Mouse (Mus musculus) hindbrain, embryonic 13.5 days (tissue): ENCODE measurements around the gene Dnaaf5. TPM values are rescaled to one million over a fixed set of nuclear protein-coding genes. Genes with fewer than 3 reads are reported as not detected.

ENCODE experiments used
- ATAC-seq: fragments of 200-750 bp; cut with Nextera tagmentation; 2 replicates; pipeline ENCODE4 v1.8.0; 2017; ENCODE audit warnings: moderate TSS enrichment; ENCODE audit not compliant: low FRiP score
- H3K27ac ChIP-seq: fragments of 300-500 bp; sonication (generic); 2 replicates; pipeline ENCODE4 v1.5.1; 2015; ENCODE audit warnings: inconsistent platforms, mild to moderate bottlenecking, moderate library complexity
- H3K27me3 ChIP-seq: fragments of 300-500 bp; sonication (generic); 2 replicates; pipeline ENCODE4 v1.6.1; 2015; ENCODE audit warnings: mild to moderate bottlenecking, inconsistent platforms
- H3K36me3 ChIP-seq: fragments of 300-500 bp; sonication (generic); 2 replicates; pipeline ENCODE4 v1.6.1; 2015; ENCODE audit warnings: mild to moderate bottlenecking, inconsistent platforms
- H3K4me1 ChIP-seq: fragments of 300-500 bp; sonication (generic); replicated peaks from 2 replicates; pipeline ENCODE4 v1.6.1; 2015; ENCODE audit warnings: inconsistent platforms
- H3K4me2 ChIP-seq: fragments of 300-500 bp; sonication (generic); 2 replicates; pipeline ENCODE4 v1.6.1; 2015; ENCODE audit warnings: inconsistent platforms, mild to moderate bottlenecking, moderate library complexity
- H3K4me3 ChIP-seq: fragments of 300-500 bp; sonication (generic); 2 replicates; pipeline ENCODE4 v1.5.1; 2015; ENCODE audit warnings: mild to moderate bottlenecking, inconsistent platforms
- H3K9ac ChIP-seq: fragments of 300-500 bp; sonication (generic); 2 replicates; pipeline ENCODE4 v1.6.1; 2015; ENCODE audit warnings: mild to moderate bottlenecking, inconsistent platforms
- H3K9me3 ChIP-seq: fragments of 300-500 bp; sonication (generic); 2 replicates; pipeline ENCODE4 v1.6.1; 2016; ENCODE audit warnings: inconsistent platforms
- WGBS: fragments of 180-500 bp; shearing (Covaris S2); methylation state at CpG from one replicate; pipeline ENCODE4 v1.1.7; 2015; 5-methylcytosine and 5-hydroxymethylcytosine counted together
- polyA plus RNA-seq: library from polyadenylated mRNA; unstranded; fragments of >200 nt; fragmentation: Nextera tagmentation; extraction: Ambion mirVana; gene quantifications from 2 replicates; pipeline ENCODE4 v1.2.1, GENCODE M21; 2015

The Dnaaf5 gene
- 3.1 and 3.7 TPM in 2 replicates for polyA plus RNA-seq

DNA sequence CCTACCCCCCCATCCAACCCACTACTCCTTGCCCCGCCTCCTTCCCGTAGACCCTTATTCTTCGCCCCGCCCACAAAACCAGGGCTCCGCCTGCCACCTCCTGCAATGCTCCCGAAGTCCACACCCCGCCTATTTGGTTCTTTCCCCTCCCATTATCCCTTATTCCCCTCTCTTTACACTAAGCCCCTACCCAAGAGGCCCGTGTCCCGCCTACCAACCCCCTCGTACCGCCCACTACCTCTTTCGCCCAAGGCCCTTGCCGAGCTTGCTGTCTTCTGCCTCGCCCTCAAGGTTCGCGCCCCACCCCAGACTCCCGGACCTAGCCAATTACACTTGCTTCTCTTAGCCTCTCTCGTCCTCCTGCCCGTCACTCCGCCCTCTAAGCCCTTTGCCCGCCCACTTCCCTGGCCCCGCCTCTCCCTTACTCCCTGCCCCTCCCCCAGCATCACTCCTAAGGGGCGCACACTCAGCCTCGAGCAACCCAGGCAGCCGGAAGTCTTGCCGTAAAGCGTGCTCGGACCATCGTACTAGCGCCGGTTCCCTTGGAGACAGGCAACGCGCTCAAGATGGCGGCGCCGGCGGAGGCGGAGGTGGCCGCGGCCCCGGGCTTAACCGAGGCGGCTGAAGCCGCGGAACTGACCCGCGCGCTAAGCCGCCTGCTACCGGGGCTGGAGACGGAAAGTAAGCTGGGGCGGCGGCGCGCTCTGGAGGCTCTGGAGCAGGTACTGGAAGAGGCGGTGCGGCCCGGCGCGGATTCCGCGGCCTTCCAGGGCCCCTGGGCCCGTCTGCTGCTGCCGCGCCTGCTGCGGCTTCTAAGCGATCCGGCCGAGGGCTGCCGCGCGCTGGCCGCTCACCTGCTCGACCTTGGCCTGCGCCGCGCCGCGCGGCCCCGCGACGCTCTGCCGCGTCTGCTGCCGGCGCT is at the start of gene Dnaaf5, which contains the start of gene Prkar1b:
Gene Dnaaf5 (plus strand): TSS at position 543 of the 922 bp plus-strand sequence.
Gene Prkar1b (minus strand): TSS at position 321 of the 922 bp plus-strand sequence.
- Histone ChIP-seq H3K27me3 (no peaks in the 10 kb centered on the region), H3K36me3 (peaks cover 37% of the 10 kb centered on the region), H3K4me1 (peaks cover 29% of the 10 kb centered on the region), H3K4me2 (peak within 1 kb of the TSS; percentile 97), H3K9me3 (no peaks in the 10 kb centered on the region), H3K9ac (peak within 1 kb of the TSS; percentile 89), H3K27ac (peak within 1 kb of the TSS; percentile 81), H3K4me3 (peak within 1 kb of the TSS; percentile 93)
- WGBS, result under 1% methylated on average over 85 of the region's 87 CpGs
- ATAC-seq, result peak; percentile 95

DNA sequence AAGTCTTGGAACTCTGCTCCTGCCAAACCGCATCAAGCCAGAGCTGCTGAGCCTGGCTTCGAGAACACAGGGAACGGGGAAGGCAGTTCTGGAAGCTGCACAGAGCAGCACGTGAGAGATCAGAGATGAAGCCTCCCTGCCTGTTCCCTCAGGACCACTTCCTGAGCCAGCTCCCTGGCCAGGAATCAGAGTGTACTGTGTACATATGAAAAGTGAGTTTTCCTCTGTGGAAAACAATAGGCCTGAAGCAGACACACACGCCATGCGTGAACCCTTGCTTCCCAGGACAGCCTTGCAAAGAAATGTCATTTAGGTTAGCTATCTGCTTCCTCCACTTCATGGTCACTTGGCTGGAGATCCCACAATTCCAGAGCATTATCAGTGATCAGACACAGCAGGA is 48.2 kb upstream of the Dnaaf5 start:
- no peaks in the 10 kb centered on the region; the same call in 1 of the 2 replicates for H3K27me3 ChIP-seq
- H3K9ac ChIP-seq, result no peak overlapping the region
- peaks cover 51% of the 10 kb centered on the region for H3K36me3 ChIP-seq
- no peak overlapping the region for H3K27ac ChIP-seq
- ATAC-seq, result no peak
- 79% methylated on average over 6 of the region's 6 CpGs for WGBS
- peaks cover 8% of the 10 kb centered on the region; the same call in 1 of the 2 replicates for H3K9me3 ChIP-seq
- H3K4me3 ChIP-seq, result no peak overlapping the region
- no peak overlapping the region for H3K4me2 ChIP-seq
- H3K4me1 ChIP-seq, result peaks cover 16% of the 10 kb centered on the region

DNA sequence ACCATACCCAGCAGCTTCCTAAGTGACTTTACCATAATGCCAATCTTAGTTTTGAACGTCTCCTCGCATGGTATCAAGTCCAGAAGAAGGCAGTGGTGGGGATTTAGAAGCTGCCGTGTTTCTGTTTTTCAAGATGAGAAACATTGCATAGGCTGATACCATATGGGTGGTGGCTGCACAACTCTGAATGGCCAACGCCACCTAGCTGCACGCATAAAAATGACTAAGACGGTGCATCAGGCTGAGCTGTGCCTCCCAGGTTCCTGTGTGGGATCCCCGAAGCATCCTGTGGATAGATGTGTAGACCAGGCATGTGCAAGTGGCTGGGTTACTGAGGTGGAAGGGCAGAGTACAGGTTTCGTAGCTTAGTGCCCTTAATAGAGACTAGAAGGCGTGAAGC is 42.2 kb upstream of the Dnaaf5 start:
- 81% methylated on average over 9 of the region's 9 CpGs for WGBS
- Histone ChIP-seq H3K4me2 (no peak overlapping the region), H3K4me1 (no peaks in the 10 kb centered on the region), H3K4me3 (no peak overlapping the region), H3K36me3 (peaks cover 51% of the 10 kb centered on the region), H3K9ac (no peak overlapping the region), H3K9me3 (no peaks in the 10 kb centered on the region), H3K27ac (no peak overlapping the region), H3K27me3 (no peaks in the 10 kb centered on the region)
- ATAC-seq, result no peak

DNA sequence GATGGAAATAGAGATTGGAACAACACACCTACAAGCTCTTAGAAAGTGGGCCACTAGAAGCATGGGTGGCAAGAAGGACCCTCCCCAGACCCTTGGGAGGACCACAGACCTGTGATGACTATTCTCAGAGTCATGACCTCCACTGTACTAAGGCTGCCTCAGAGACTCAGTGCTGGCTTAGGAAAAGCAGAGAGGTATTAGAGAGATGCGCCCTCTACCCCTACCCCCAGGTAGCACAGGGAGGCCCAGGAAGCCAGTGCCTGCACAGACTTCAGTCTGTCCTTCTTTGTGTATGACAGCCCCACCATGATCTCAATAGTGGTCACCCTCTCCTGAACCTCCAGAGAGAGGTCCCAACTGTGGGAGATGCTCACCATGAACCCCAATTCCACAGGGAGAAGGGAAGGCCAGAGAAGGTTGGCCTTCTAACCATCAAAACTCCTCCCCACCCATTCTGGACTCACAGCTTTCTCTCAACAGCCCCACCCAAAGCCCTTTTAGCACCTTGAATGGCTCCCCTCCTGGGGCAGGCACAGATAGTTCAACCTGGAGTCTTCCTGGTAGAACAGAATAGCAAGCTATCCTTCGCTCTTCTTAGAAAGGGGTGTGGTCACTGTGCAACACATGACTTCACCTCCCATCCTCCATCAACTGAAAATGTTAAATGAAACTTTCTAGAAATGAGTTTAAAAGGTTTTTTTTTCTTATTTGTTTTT is 39.7 kb upstream of the Dnaaf5 start:
- no peaks in the 10 kb centered on the region for H3K27me3 ChIP-seq
- H3K27ac ChIP-seq, result no peak overlapping the region
- H3K4me2 ChIP-seq, result no peak overlapping the region
- no peak for ATAC-seq
- no peaks in the 10 kb centered on the region for H3K9me3 ChIP-seq
- peaks cover 34% of the 10 kb centered on the region for H3K36me3 ChIP-seq
- no peaks in the 10 kb centered on the region for H3K4me1 ChIP-seq
- 97% methylated on average over 2 of the region's 2 CpGs for WGBS
- no peak overlapping the region for H3K9ac ChIP-seq
- H3K4me3 ChIP-seq, result no peak overlapping the region

DNA sequence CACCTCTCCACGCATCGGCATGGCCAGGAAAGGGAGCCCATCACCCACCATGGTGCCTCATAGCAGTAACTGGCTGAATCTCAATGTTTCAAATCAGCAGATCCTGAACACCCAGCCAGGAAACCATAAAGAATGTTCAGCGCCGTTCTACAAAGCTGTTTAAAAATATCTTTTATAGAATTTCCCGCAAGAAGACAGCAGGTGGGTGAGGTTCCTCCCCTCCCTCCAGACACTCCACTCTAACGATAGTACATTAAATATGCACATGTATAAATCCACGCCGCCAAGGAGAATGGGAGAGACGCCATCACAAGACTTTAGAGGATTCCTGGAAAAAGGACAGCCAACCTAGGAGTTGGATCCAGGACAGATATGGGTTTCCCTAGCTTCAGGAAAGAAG is 38.0 kb upstream of the Dnaaf5 start:
- no peak for ATAC-seq
- H3K4me2 ChIP-seq, result no peak overlapping the region
- no peaks in the 10 kb centered on the region for H3K4me1 ChIP-seq
- 71% methylated on average over 9 of the region's 9 CpGs for WGBS
- no peak overlapping the region for H3K9ac ChIP-seq
- no peak overlapping the region for H3K4me3 ChIP-seq
- H3K36me3 ChIP-seq, result peaks cover 23% of the 10 kb centered on the region
- H3K27me3 ChIP-seq, result no peaks in the 10 kb centered on the region
- H3K27ac ChIP-seq, result no peak overlapping the region
- no peaks in the 10 kb centered on the region for H3K9me3 ChIP-seq

DNA sequence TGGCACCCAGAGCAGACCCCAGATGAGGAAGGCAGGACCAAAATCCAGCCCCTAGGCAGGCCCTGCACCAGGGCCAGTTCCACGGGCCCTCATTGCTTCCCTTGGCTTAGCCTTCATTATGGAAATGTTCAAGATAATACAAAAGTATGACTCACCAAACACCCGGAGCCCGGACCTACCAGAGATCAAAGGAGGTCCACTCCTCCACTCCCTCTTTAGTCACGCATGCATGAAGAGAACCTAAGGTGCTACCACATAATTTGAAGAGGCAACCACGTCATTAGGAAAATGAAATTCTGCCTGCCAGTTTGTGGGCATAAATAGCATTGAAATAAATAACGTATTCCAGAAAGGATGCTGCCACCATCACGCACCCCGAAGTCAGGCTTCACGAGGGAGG is 37.6 kb upstream of the Dnaaf5 start:
- H3K9ac ChIP-seq, result no peak overlapping the region
- peaks cover 23% of the 10 kb centered on the region for H3K36me3 ChIP-seq
- no peak overlapping the region for H3K4me2 ChIP-seq
- no peak overlapping the region for H3K27ac ChIP-seq
- H3K9me3 ChIP-seq, result no peaks in the 10 kb centered on the region
- ATAC-seq, result no peak
- whole genome bisulfite sequencing, result 81% methylated on average over 9 of the region's 9 CpGs
- no peaks in the 10 kb centered on the region for H3K27me3 ChIP-seq
- H3K4me3 ChIP-seq, result no peak overlapping the region
- H3K4me1 ChIP-seq, result no peaks in the 10 kb centered on the region

DNA sequence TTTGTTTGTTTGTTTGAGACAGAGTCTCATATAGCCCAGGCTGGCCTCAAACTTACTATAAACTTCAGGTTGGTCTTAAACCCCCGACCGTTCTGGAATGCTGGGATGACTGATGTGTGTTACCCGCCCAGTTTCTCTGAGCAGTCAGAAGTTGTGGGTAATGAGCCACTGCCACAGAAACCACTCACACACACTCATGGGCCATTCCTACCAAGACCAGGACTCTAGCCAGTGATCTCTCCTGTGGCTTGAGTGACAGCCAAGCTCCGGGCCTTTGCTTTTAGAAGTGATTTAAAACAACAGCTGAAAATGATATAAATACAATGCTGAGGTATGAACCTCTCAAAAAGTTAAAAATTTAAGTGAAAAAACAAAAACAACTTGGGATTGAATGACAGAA is 35.1 kb upstream of the Dnaaf5 start:
- Histone ChIP-seq H3K9ac (no peak overlapping the region), H3K4me3 (no peak overlapping the region), H3K4me1 (no peaks in the 10 kb centered on the region), H3K36me3 (peaks cover 15% of the 10 kb centered on the region; the same call in 1 of the 2 replicates), H3K27me3 (no peaks in the 10 kb centered on the region), H3K9me3 (no peaks in the 10 kb centered on the region), H3K4me2 (no peak overlapping the region), H3K27ac (no peak overlapping the region)
- WGBS, result 86% methylated on average over 4 of the region's 4 CpGs
- no peak for ATAC-seq

DNA sequence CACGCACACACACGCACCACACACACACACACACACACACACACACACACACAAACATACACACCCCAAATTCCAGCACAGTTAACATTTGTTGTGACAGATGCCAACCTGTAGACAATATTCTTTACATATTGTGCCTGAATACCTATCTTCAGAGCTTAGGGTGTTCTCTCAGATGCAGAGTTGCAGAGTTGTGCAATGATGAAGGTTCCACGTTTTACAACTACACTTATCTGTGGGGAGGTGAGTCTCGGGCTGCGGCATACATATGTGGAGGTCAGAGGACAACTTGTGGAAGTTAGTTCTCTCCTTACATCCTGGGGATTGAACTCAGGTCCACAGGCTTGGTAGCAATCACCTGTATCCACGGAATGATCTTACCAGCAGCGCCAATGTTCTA is 34.5 kb upstream of the Dnaaf5 start:
- WGBS, result 93% methylated on average over 7 of the region's 7 CpGs
- no peak overlapping the region for H3K27ac ChIP-seq
- H3K4me3 ChIP-seq, result no peak overlapping the region
- no peak for ATAC-seq
- peaks cover 15% of the 10 kb centered on the region; the same call in 1 of the 2 replicates for H3K36me3 ChIP-seq
- no peaks in the 10 kb centered on the region for H3K27me3 ChIP-seq
- no peak overlapping the region for H3K9ac ChIP-seq
- no peaks in the 10 kb centered on the region for H3K4me1 ChIP-seq
- H3K9me3 ChIP-seq, result no peaks in the 10 kb centered on the region
- no peak overlapping the region for H3K4me2 ChIP-seq

DNA sequence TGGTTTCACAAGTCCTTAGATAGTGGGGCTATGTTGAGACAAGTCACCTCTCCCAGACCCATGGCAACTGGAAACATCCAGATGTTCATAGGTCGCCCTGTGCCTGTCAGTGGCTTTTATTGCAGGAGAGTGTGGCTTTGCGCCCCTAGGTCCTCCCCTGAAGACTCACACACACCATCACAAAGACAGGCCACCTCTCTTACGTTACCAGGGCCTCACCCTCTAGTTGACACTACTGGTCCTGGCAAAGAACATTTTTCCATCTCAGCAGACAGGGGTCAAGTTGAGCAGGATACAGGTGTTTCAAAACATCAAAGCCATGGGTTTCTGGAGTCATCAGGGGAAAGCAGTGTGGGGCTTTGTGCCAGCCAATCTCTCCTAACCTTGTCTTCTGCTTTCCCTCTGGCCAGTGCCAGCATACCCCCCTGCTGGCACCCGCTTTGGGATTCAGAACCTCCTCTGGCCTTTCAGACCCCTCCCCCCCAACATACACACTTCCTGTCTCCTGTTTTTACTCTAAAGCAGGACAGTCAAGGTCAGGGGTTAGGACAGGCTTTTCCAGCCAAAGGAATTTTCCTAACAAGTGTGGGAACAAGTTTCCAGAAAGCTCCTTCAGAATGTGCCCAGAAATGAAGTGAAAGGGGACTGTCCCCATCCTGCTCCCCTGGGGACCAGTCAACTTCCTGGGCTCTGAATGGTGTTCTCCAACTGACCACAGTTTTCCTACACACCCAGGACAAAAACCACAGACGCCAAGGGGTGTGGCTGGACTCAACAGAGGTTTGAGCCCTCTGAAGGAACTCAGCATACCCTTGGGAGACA is 31.7 kb upstream of the Dnaaf5 start:
- Histone ChIP-seq H3K9ac (no peak overlapping the region), H3K9me3 (no peaks in the 10 kb centered on the region), H3K4me1 (no peaks in the 10 kb centered on the region), H3K4me3 (no peak overlapping the region), H3K27ac (no peak overlapping the region), H3K36me3 (peaks cover 26% of the 10 kb centered on the region), H3K4me2 (no peak overlapping the region), H3K27me3 (no peaks in the 10 kb centered on the region)
- 77% methylated on average over 5 of the region's 5 CpGs for WGBS
- no peak for ATAC-seq

DNA sequence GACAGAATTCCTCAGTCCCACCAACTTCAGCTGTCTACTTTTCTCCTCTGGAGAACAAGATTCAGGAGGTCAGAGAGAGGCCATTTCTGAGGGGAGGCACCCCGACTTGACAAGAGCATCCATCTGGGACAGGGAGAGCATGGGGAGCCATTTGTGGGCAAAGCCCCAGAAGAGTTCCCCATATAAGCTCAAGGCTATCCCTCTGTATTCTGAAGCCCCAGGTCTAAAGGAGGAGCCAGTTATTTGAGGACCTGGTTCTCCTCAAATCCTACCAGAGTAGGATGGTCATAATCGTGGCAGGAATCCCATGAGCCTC is 31.1 kb upstream of the Dnaaf5 start:
- no peaks in the 10 kb centered on the region for H3K9me3 ChIP-seq
- no peak overlapping the region for H3K4me2 ChIP-seq
- peaks cover 26% of the 10 kb centered on the region for H3K36me3 ChIP-seq
- H3K4me1 ChIP-seq, result no peaks in the 10 kb centered on the region
- no peak for ATAC-seq
- H3K27ac ChIP-seq, result no peak overlapping the region
- 76% methylated on average over 2 of the region's 2 CpGs for WGBS
- H3K27me3 ChIP-seq, result no peaks in the 10 kb centered on the region
- no peak overlapping the region for H3K4me3 ChIP-seq
- H3K9ac ChIP-seq, result no peak overlapping the region

DNA sequence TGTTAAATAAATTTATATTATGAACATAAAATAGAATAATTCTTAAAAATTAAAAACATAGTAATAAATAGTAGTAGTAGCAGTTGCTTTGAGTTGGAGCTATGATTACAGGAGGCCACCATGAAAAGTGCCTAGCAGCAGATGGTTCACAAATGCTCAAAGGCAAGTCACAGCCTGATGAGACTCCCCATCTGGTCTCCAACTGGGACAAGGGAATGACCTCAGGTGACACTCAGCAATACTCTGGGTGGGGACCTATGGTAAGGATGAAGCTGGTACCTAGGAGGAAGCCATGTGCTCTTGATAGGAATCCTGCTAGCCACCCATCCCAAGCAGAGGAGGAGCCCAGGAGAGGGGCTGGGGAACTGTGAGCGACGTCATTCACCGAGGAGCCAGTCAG is 24.3 kb upstream of the Dnaaf5 start:
- Histone ChIP-seq H3K4me2 (no peak overlapping the region), H3K4me1 (peaks cover 23% of the 10 kb centered on the region), H3K9me3 (no peaks in the 10 kb centered on the region), H3K9ac (no peak overlapping the region), H3K27ac (no peak overlapping the region), H3K27me3 (peaks cover 7% of the 10 kb centered on the region), H3K4me3 (no peak overlapping the region), H3K36me3 (peaks cover 35% of the 10 kb centered on the region)
- no peak for ATAC-seq
- 83% methylated on average over 3 of the region's 3 CpGs for WGBS
